Mouse (Mus musculus) embryonic facial prominence, embryonic 13.5 days (tissue): ENCODE measurements at regions not wholly inside any gene's neighbourhood (a gene's known extent, or its start where the extent isn't known, plus 50 kb on each side); places are given as distances from the start of the nearest gene placed in this dataset.

ENCODE experiments used
- ATAC-seq: fragments of 200-750 bp; cut with Nextera tagmentation; 2 replicates; pipeline ENCODE4 v1.8.0; 2017; ENCODE audit warnings: low read depth; ENCODE audit not compliant: insufficient number of reproducible peaks, insufficient read depth, low FRiP score, low TSS enrichment
- H3K27ac ChIP-seq: fragments of 300-500 bp; sonication (generic); 2 replicates; pipeline ENCODE4 v1.5.1; 2015; ENCODE audit warnings: moderate library complexity, mild to moderate bottlenecking, inconsistent platforms
- H3K27me3 ChIP-seq: fragments of 300-500 bp; sonication (generic); 2 replicates; pipeline ENCODE4 v1.6.1; 2015; ENCODE audit warnings: mild to moderate bottlenecking, inconsistent platforms
- H3K36me3 ChIP-seq: fragments of 300-500 bp; sonication (generic); 2 replicates; pipeline ENCODE4 v1.6.1; 2015; ENCODE audit warnings: mild to moderate bottlenecking, inconsistent platforms
- H3K4me1 ChIP-seq: fragments of 300-500 bp; sonication (generic); 2 replicates; pipeline ENCODE4 v1.6.1; 2015; ENCODE audit warnings: inconsistent platforms
- H3K4me2 ChIP-seq: fragments of 300-500 bp; sonication (generic); 2 replicates; pipeline ENCODE4 v1.6.1; 2015; ENCODE audit warnings: moderate library complexity, mild to moderate bottlenecking, inconsistent platforms
- H3K4me3 ChIP-seq: fragments of 300-500 bp; sonication (generic); 2 replicates; pipeline ENCODE4 v1.5.1; 2015; ENCODE audit warnings: mild to moderate bottlenecking, inconsistent platforms
- H3K9ac ChIP-seq: fragments of 300-500 bp; sonication (generic); 2 replicates; pipeline ENCODE4 v1.6.1; 2015; ENCODE audit warnings: mild to moderate bottlenecking, inconsistent platforms
- H3K9me3 ChIP-seq: fragments of 300-500 bp; sonication (generic); 2 replicates; pipeline ENCODE4 v1.6.1; 2016; ENCODE audit warnings: inconsistent platforms
- WGBS: fragments of 180-500 bp; shearing (Covaris S2); methylation state at CpG from one replicate; pipeline ENCODE4 v1.1.7; 2015; ENCODE audit warnings: mixed read lengths; 5-methylcytosine and 5-hydroxymethylcytosine counted together

GRCm38 (mm10) chr1:186249214-186249613, 132.1 kb upstream of the Lyplal1 start:
- Histone ChIP-seq H3K4me3 (no peak overlapping the region), H3K27ac (0 out of 2 replicates have a peak overlapping the region, but pooled peaks have one; percentile 11), H3K36me3 (no peaks in the 10 kb centered on the region), H3K27me3 (no peaks in the 10 kb centered on the region), H3K9me3 (no peaks in the 10 kb centered on the region), H3K4me1 (peaks cover 16% of the 10 kb centered on the region), H3K9ac (no peak overlapping the region), H3K4me2 (no peak overlapping the region)
- ATAC-seq: no peak
- 80% methylated on average over 4 of the region's 4 CpGs for WGBS

- H3K36me3 ChIP-seq: no peaks in the 10 kb centered on the region
- H3K4me2 ChIP-seq: no peak overlapping the region
- WGBS: 56% methylated on average over 7 of the region's 7 CpGs
- H3K27me3 ChIP-seq: no peaks in the 10 kb centered on the region
- no peak overlapping the region for H3K27ac ChIP-seq
- H3K4me3 ChIP-seq: no peak overlapping the region
- ATAC-seq: no peak
- no peaks in the 10 kb centered on the region for H3K9me3 ChIP-seq
- H3K9ac ChIP-seq: no peak overlapping the region
- peaks cover 11% of the 10 kb centered on the region for H3K4me1 ChIP-seq
Measured at GRCm38 (mm10) chr1:186245723-186246440, 128.8 kb upstream of the Lyplal1 start.

- Histone ChIP-seq H3K9me3 (no peaks in the 10 kb centered on the region), H3K9ac (no peak overlapping the region), H3K27ac (no peak overlapping the region), H3K27me3 (no peaks in the 10 kb centered on the region), H3K4me2 (no peak overlapping the region), H3K4me3 (no peak overlapping the region), H3K36me3 (no peaks in the 10 kb centered on the region), H3K4me1 (peaks cover 22% of the 10 kb centered on the region)
- ATAC-seq: no peak
- 96% methylated on average over 2 of the region's 2 CpGs for WGBS
Measured at GRCm38 (mm10) chr1:186241112-186241511, 124.0 kb upstream of the Lyplal1 start.

GRCm38 (mm10) chr1:186237556-186237955, 120.4 kb upstream of the Lyplal1 start:
- Histone ChIP-seq H3K27me3 (no peaks in the 10 kb centered on the region), H3K9ac (no peak overlapping the region), H3K4me1 (peaks cover 20% of the 10 kb centered on the region), H3K4me3 (no peak overlapping the region), H3K27ac (no peak overlapping the region), H3K4me2 (no peak overlapping the region), H3K36me3 (no peaks in the 10 kb centered on the region), H3K9me3 (no peaks in the 10 kb centered on the region)
- WGBS: 17% methylated on average over 6 of the region's 6 CpGs
- ATAC-seq: no peak

GRCm38 (mm10) chr1:186236267-186237020, 119.3 kb upstream of the Lyplal1 start:
- Histone ChIP-seq H3K4me1 (peaks cover 20% of the 10 kb centered on the region), H3K9ac (no peak overlapping the region), H3K9me3 (no peaks in the 10 kb centered on the region), H3K4me2 (no peak overlapping the region), H3K36me3 (no peaks in the 10 kb centered on the region), H3K4me3 (no peak overlapping the region), H3K27me3 (no peaks in the 10 kb centered on the region), H3K27ac (no peak overlapping the region)
- WGBS: 58% methylated on average over 7 of the region's 7 CpGs
- ATAC-seq: no peak

- no peak for ATAC-seq
- Histone ChIP-seq H3K36me3 (no peaks in the 10 kb centered on the region), H3K27ac (no peak overlapping the region), H3K4me3 (no peak overlapping the region), H3K27me3 (no peaks in the 10 kb centered on the region), H3K9ac (no peak overlapping the region), H3K4me2 (no peak overlapping the region), H3K4me1 (peaks cover 31% of the 10 kb centered on the region), H3K9me3 (no peaks in the 10 kb centered on the region)
- 71% methylated on average over 6 of the region's 6 CpGs for WGBS
Measured at GRCm38 (mm10) chr1:186234536-186234935, 117.4 kb upstream of the Lyplal1 start.

GRCm38 (mm10) chr1:186230476-186230875, 113.4 kb upstream of the Lyplal1 start:
- WGBS: 68% methylated on average over 5 of the region's 5 CpGs
- Histone ChIP-seq H3K4me2 (no peak overlapping the region), H3K27me3 (no peaks in the 10 kb centered on the region), H3K9me3 (no peaks in the 10 kb centered on the region), H3K27ac (no peak overlapping the region), H3K4me3 (no peak overlapping the region), H3K4me1 (peaks cover 11% of the 10 kb centered on the region), H3K9ac (no peak overlapping the region), H3K36me3 (no peaks in the 10 kb centered on the region)
- no peak for ATAC-seq

- WGBS: 70% methylated on average over 6 of the region's 6 CpGs
- H3K36me3 ChIP-seq: no peaks in the 10 kb centered on the region
- no peak overlapping the region for H3K4me2 ChIP-seq
- no peaks in the 10 kb centered on the region for H3K27me3 ChIP-seq
- H3K4me1 ChIP-seq: peaks cover 11% of the 10 kb centered on the region
- H3K9ac ChIP-seq: no peak overlapping the region
- no peak overlapping the region for H3K27ac ChIP-seq
- H3K4me3 ChIP-seq: no peak overlapping the region
- no peak for ATAC-seq
- H3K9me3 ChIP-seq: no peaks in the 10 kb centered on the region
Measured at GRCm38 (mm10) chr1:186229856-186230255, 112.7 kb upstream of the Lyplal1 start.

- Histone ChIP-seq H3K4me2 (no peak overlapping the region), H3K27ac (no peak overlapping the region), H3K4me3 (no peak overlapping the region), H3K36me3 (no peaks in the 10 kb centered on the region), H3K27me3 (no peaks in the 10 kb centered on the region), H3K4me1 (peaks cover 19% of the 10 kb centered on the region), H3K9me3 (no peaks in the 10 kb centered on the region), H3K9ac (no peak overlapping the region)
- WGBS: 71% methylated on average over 4 of the region's 4 CpGs
- ATAC-seq: no peak
Measured at GRCm38 (mm10) chr1:186228396-186228795, 111.3 kb upstream of the Lyplal1 start.

- 32% methylated on average over 5 of the region's 5 CpGs for WGBS
- Histone ChIP-seq H3K4me2 (no peak overlapping the region), H3K27ac (no peak overlapping the region), H3K36me3 (no peaks in the 10 kb centered on the region), H3K4me3 (no peak overlapping the region), H3K27me3 (no peaks in the 10 kb centered on the region), H3K9ac (no peak overlapping the region), H3K4me1 (peaks cover 11% of the 10 kb centered on the region), H3K9me3 (no peaks in the 10 kb centered on the region)
- no peak for ATAC-seq
Measured at GRCm38 (mm10) chr1:186224231-186224630, 107.1 kb upstream of the Lyplal1 start.

GRCm38 (mm10) chr1:186223417-186223816, 106.3 kb upstream of the Lyplal1 start:
- H3K4me1 ChIP-seq: peaks cover 11% of the 10 kb centered on the region
- no peaks in the 10 kb centered on the region for H3K36me3 ChIP-seq
- H3K4me3 ChIP-seq: no peak overlapping the region
- no peaks in the 10 kb centered on the region for H3K9me3 ChIP-seq
- H3K27ac ChIP-seq: 0 out of 2 replicates have a peak overlapping the region, but pooled peaks have one; percentile 44
- ATAC-seq: no peak
- no peaks in the 10 kb centered on the region for H3K27me3 ChIP-seq
- H3K4me2 ChIP-seq: no peak overlapping the region
- no peak overlapping the region for H3K9ac ChIP-seq
- WGBS: 32% methylated on average over 7 of the region's 7 CpGs

GRCm38 (mm10) chr1:186218995-186219394, 101.9 kb upstream of the Lyplal1 start:
- H3K4me3 ChIP-seq: no peak overlapping the region
- no peaks in the 10 kb centered on the region for H3K9me3 ChIP-seq
- H3K36me3 ChIP-seq: no peaks in the 10 kb centered on the region
- no peaks in the 10 kb centered on the region for H3K27me3 ChIP-seq
- 87% methylated on average over 4 of the region's 4 CpGs for WGBS
- H3K4me1 ChIP-seq: peaks cover 7% of the 10 kb centered on the region
- no peak overlapping the region for H3K4me2 ChIP-seq
- H3K27ac ChIP-seq: no peak overlapping the region
- ATAC-seq: no peak
- no peak overlapping the region for H3K9ac ChIP-seq
